Comparison of ENCODE assay signal across 8 mouse cellular contexts in genomic region chr10:127511634-127512306, GRCm38 (mm10). TPM values are rescaled to one million over a fixed set of nuclear protein-coding genes. Genes with fewer than 3 reads are reported as not detected.
A peak's percentile ranks its signal among the peaks of the same experiment; 100 is the strongest.
DNase-seq lines count a peak whose midpoint lies in the region; ATAC-seq and TF ChIP-seq lines count a peak whose summit lies in the region.

No protein-coding gene starts in this region.

- H3K4me1 ChIP-seq in heart, adult 2 months (ENCODE audit: control insufficient read depth, insufficient read depth, low read length): peaks cover 6% of the 10 kb centered on the region; the same call in 1 of the 2 replicates
- H3K4me1 ChIP-seq in midbrain, embryonic 16.5 days (ENCODE audit: control insufficient read depth, insufficient read depth, low read length): peaks cover 59% of the 10 kb centered on the region

- no peak for TF ChIP-seq POLR2A in heart, adult 2 months (IDR thresholded peaks at IDR 0.05; ENCODE audit: insufficient read depth, low read depth, low read length)

- H3K9me3 ChIP-seq in midbrain, embryonic 16.5 days (replicated peaks; ENCODE audit: control insufficient read depth, low read length, poor library complexity, severe bottlenecking): no peaks in the 10 kb centered on the region

- intact Hi-C loops in heart, adult 2 months (cut with DNase I): loop anchor here (5.0 kb wide), 1 partner anchor 111 kb away; the partner anchor contains the start of gene Lrp1
- intact Hi-C loops in left cerebral cortex, postnatal 25 days (cut with DNase I): no loop called here

- DNase-seq in heart, adult 2 months: peak; percentile 41 to 61
- no peak for DNase-seq in heart, adult 9 months (ENCODE audit: low spot score in 2 of 2)
- peak; percentile 65 for DNase-seq in Muller cell, postnatal 12 days (ENCODE audit: inconsistent ontology term)
- DNase-seq in embryo, embryonic 9.5 days (ENCODE audit: extremely low spot score): peak; percentile 69
- DNase-seq in heart, postnatal 4 days: peak; percentile 44
- DNase-seq in left cerebral cortex, postnatal 25 days (ENCODE audit: low spot score in 2 of 2): peak; percentile 94
- peak; percentile 80 for DNase-seq in thymus, postnatal 14 days

- peak; percentile 25 for TF ChIP-seq CTCF in heart, adult 2 months (IDR thresholded peaks at IDR 0.05)

- under 1% methylated on average over 42 of the region's 46 CpGs for WGBS in heart, adult 2 months
- WGBS in midbrain, embryonic 16.5 days: under 1% methylated on average over 37 of the region's 46 CpGs

- peak; percentile 19 for ATAC-seq in midbrain, embryonic 16.5 days

- H3K27ac ChIP-seq in heart, adult 2 months: no peak overlapping the region
- H3K27ac ChIP-seq in midbrain, embryonic 16.5 days (ENCODE audit: low read length): peak overlapping the region; percentile 99

- no peak for TF ChIP-seq EP300 in heart, adult 2 months (IDR thresholded peaks at IDR 0.05; ENCODE audit: insufficient read depth, low read depth, low read length)

- peak overlapping the region; percentile 96 for H3K4me2 ChIP-seq in midbrain, embryonic 16.5 days (ENCODE audit: low read length)

- H3K27me3 ChIP-seq in heart, adult 2 months (ENCODE audit: control insufficient read depth, insufficient read depth, low read length): peaks cover 2% of the 10 kb centered on the region; the same call in 1 of the 2 replicates
- H3K27me3 ChIP-seq in midbrain, embryonic 16.5 days (ENCODE audit: control insufficient read depth, insufficient read depth, low read depth, low read length): peaks cover 6% of the 10 kb centered on the region

- peak overlapping the region; percentile 33; the same call in 1 of the 2 replicates for H3K9ac ChIP-seq in heart, adult 2 months (ENCODE audit: low read depth, low read length)
- H3K9ac ChIP-seq in midbrain, embryonic 16.5 days (ENCODE audit: low read depth, low read length): peak overlapping the region; percentile 89

- no peaks in the 10 kb centered on the region for H3K79me2 ChIP-seq in heart, adult 2 months (replicated peaks; ENCODE audit: control insufficient read depth, insufficient read depth, low read length)

- no peaks in the 10 kb centered on the region for H3K36me3 ChIP-seq in heart, adult 2 months (ENCODE audit: control insufficient read depth, insufficient read depth, low read length)
- H3K36me3 ChIP-seq in midbrain, embryonic 16.5 days (ENCODE audit: control insufficient read depth, insufficient read depth, low read length): no peaks in the 10 kb centered on the region

- H3K4me3 ChIP-seq in heart, adult 2 months: peak overlapping the region; percentile 49
- H3K4me3 ChIP-seq in midbrain, embryonic 16.5 days (ENCODE audit: low read depth, low read length): peak overlapping the region; percentile 48

RNA-seq across cellular contexts. Expression of gene Ndufa4l2, which starts 3.0 kb away (rescaled TPM):
- 10 to 100 TPM; 20.1 to 27.9 TPM for total RNA-seq in heart, adult 2 months (2021)
- polyA plus RNA-seq in heart, adult 2 months (2012; rRNA removed): 45.1 and 64.4 TPM in 2 replicates
- 10 to 100 TPM; 34.2 to 34.9 TPM for total RNA-seq in heart, postnatal 4 days (2021)
- total RNA-seq in left cerebral cortex, postnatal 25 days (2021): 1 to 10 TPM; 2.9 to 6.7 TPM
- 17.6 and 19.7 TPM in 2 replicates for polyA plus RNA-seq in midbrain, embryonic 16.5 days (2015; fragmentation: Nextera tagmentation; extraction: Ambion mirVana)

RNA-seq across cellular contexts. Expression of gene Stac3, which starts 10.3 kb away (rescaled TPM):
- 1 to 10 TPM in 1 of 2 experiments, under 1 TPM in 1; 0.21 to 1.2 TPM for total RNA-seq in heart, adult 2 months (2021)
- polyA plus RNA-seq in heart, adult 2 months (2012; rRNA removed): 0.86 and 1.7 TPM in 2 replicates
- total RNA-seq in heart, postnatal 4 days (2021): 1 to 10 TPM; 1.8 to 1.9 TPM
- total RNA-seq in left cerebral cortex, postnatal 25 days (2021): 1 to 10 TPM; 4.3 to 5.6 TPM
- 1.3 and 2.1 TPM in 2 replicates for polyA plus RNA-seq in midbrain, embryonic 16.5 days (2015; fragmentation: Nextera tagmentation; extraction: Ambion mirVana)

RNA-seq across cellular contexts. Expression of gene Shmt2, which starts 10.5 kb away (rescaled TPM):
- 10 to 100 TPM; 42.6 to 43.4 TPM for total RNA-seq in heart, adult 2 months (2021)
- polyA plus RNA-seq in heart, adult 2 months (2012; rRNA removed): 60.9 and 67.0 TPM in 2 replicates
- 10 to 100 TPM; 43.7 to 45.1 TPM for total RNA-seq in heart, postnatal 4 days (2021)
- total RNA-seq in left cerebral cortex, postnatal 25 days (2021): 10 to 100 TPM; 25.7 to 29.9 TPM
- polyA plus RNA-seq in midbrain, embryonic 16.5 days (2015; fragmentation: Nextera tagmentation; extraction: Ambion mirVana): 45.0 and 45.6 TPM in 2 replicates

RNA-seq across cellular contexts. Expression of gene Nxph4, which starts 22.6 kb away (rescaled TPM):
- total RNA-seq in heart, adult 2 months (2021): under 1 TPM; 0.34 to 0.68 TPM
- 0.39 and 0.41 TPM in 2 replicates for polyA plus RNA-seq in heart, adult 2 months (2012; rRNA removed)
- under 1 TPM; 0.83 to 0.97 TPM for total RNA-seq in heart, postnatal 4 days (2021)
- 1 to 10 TPM; 5.5 to 6.9 TPM for total RNA-seq in left cerebral cortex, postnatal 25 days (2021)
- 62.1 and 66.7 TPM in 2 replicates for polyA plus RNA-seq in midbrain, embryonic 16.5 days (2015; fragmentation: Nextera tagmentation; extraction: Ambion mirVana)

Comparison
In these comparisons a context has a peak if more than half of its experiments do, and no peak if none do; other contexts are left out.
1. DNase-seq: peak in heart, adult 2 months (2 of 2), Muller cell, postnatal 12 days (single experiment), embryo, embryonic 9.5 days (single experiment), heart, postnatal 4 days (single experiment), left cerebral cortex, postnatal 25 days (2 of 2) and thymus, postnatal 14 days (single experiment); none in heart, adult 9 months (0 of 2).